Mouse (Mus musculus) adipocyte (in vitro differentiated cells): ENCODE results near the gene Hps3.

Experiments
- DNase-seq: peaks from one replicate; pipeline ENCODE4 v3.0.0-alpha.2; 2016; ENCODE audit warnings: low spot score

The Hps3 gene

DNA sequence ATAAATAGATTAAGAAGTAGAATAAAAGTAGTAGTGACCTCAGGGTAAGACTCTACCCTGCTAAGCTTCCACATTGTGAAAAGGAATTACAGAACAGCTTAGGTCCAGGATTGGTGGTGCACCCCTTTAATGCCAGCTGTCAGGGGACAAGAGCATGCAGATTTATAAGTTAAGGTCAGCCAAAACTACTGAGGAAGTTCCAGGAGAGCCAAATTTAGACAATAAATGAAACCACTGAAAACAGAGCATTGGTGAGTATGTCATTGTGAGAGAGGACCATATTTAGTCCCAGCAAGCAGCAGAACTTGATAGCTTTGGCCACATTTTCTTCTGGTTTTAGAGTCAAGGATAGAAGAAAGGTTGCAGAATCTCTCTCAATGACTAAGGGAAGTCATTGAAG, 86.6 kb downstream of the Hps3 start:
- DNase-seq, result no peak
